Mouse (Mus musculus) forebrain, embryonic 14.5 days (tissue): Measurements from ENCODE around the gene Dnajc24. TPM values are rescaled to one million over a fixed set of nuclear protein-coding genes. Genes with fewer than 3 reads are reported as not detected.

Experiments
- microRNA-seq: library from miRNA; unstranded; fragments of <30 nt; microRNA quantifications from one replicate; pipeline ENCODE4, GENCODE M21; 2016
- polyA plus RNA-seq: library from polyadenylated mRNA; unstranded; fragments of >200 nt; fragmentation: Nextera tagmentation; extraction: Ambion mirVana; gene quantifications from 2 replicates; pipeline ENCODE4 v1.2.1, GENCODE M21; 2014

The Dnajc24 gene
- polyA plus RNA-seq, 1 experiment from 2014 or later, result 37.0 TPM

Small RNAs within 50 kb of the gene (microRNA-seq; reads per million reads assigned to microRNA genes)
- not detected for gene Gm22002

Other genes starting within 250 kb of the Dnajc24 start
- 45.5 and 48.3 TPM in 2 replicates for gene Elp4, start 99.0 kb downstream of the Dnajc24 start, polyA plus RNA-seq
- gene Immp1l, start 98.9 kb downstream of the Dnajc24 start, polyA plus RNA-seq, result 114 and 141 TPM in 2 replicates